Mouse (Mus musculus): Measurements from ENCODE around the gene Rbm47.

Gene Rbm47

GRCm38 (mm10) chr5:66124931-66125330, 48.0 kb downstream of the Rbm47 start:
- no peak for DNase-seq (ENCODE audit: low spot score)

- DNase-seq (ENCODE audit: low spot score) = no peak
Measured at GRCm38 (mm10) chr5:66124089-66124400, 48.9 kb downstream of the Rbm47 start.

GRCm38 (mm10) chr5:66123295-66124088, 49.4 kb downstream of the Rbm47 start:
- DNase-seq (ENCODE audit: low spot score) = no peak

GRCm38 (mm10) chr5:66121255-66121654, 51.7 kb downstream of the Rbm47 start:
- no peak for DNase-seq (ENCODE audit: low spot score)

- no peak for DNase-seq (ENCODE audit: low spot score)
Measured at GRCm38 (mm10) chr5:66114751-66115150, 58.2 kb downstream of the Rbm47 start.

- no peak for DNase-seq (ENCODE audit: low spot score)
Measured at GRCm38 (mm10) chr5:66114208-66114607, 58.7 kb downstream of the Rbm47 start.

GRCm38 (mm10) chr5:66112059-66112458, 60.9 kb downstream of the Rbm47 start:
- no peak for DNase-seq (ENCODE audit: low spot score)

GRCm38 (mm10) chr5:66106372-66106771, 66.5 kb downstream of the Rbm47 start:
- no peak for DNase-seq (ENCODE audit: low spot score)

- DNase-seq (ENCODE audit: low spot score) = no peak
Measured at GRCm38 (mm10) chr5:66105946-66106345, 67.0 kb downstream of the Rbm47 start.

GRCm38 (mm10) chr5:66105366-66105765, 67.6 kb downstream of the Rbm47 start:
- no peak for DNase-seq (ENCODE audit: low spot score)

- no peak for DNase-seq (ENCODE audit: low spot score)
Measured at GRCm38 (mm10) chr5:66103386-66103785, 69.5 kb downstream of the Rbm47 start.

- no peak for DNase-seq (ENCODE audit: low spot score)
Measured at GRCm38 (mm10) chr5:66102821-66103220, 70.1 kb downstream of the Rbm47 start.

- no peak for DNase-seq (ENCODE audit: low spot score)
Measured at GRCm38 (mm10) chr5:66101577-66101976, 71.3 kb downstream of the Rbm47 start.

GRCm38 (mm10) chr5:66100322-66100721, 72.6 kb downstream of the Rbm47 start:
- no peak for DNase-seq (ENCODE audit: low spot score)

- no peak for DNase-seq (ENCODE audit: low spot score)
Measured at GRCm38 (mm10) chr5:66098094-66098871, 74.6 kb downstream of the Rbm47 start.

GRCm38 (mm10) chr5:66096081-66096480, 76.8 kb downstream of the Rbm47 start:
- DNase-seq (ENCODE audit: low spot score) = no peak

- DNase-seq (ENCODE audit: low spot score) = no peak
Measured at GRCm38 (mm10) chr5:66095166-66095565, 77.8 kb downstream of the Rbm47 start.

GRCm38 (mm10) chr5:66090037-66090436, 82.9 kb downstream of the Rbm47 start:
- DNase-seq (ENCODE audit: low spot score) = no peak

- DNase-seq (ENCODE audit: low spot score) = no peak
Measured at GRCm38 (mm10) chr5:66089600-66089999, 83.3 kb downstream of the Rbm47 start.

GRCm38 (mm10) chr5:66088902-66089295, 84.0 kb downstream of the Rbm47 start:
- no peak for DNase-seq (ENCODE audit: low spot score)

- no peak for DNase-seq (ENCODE audit: low spot score)
Measured at GRCm38 (mm10) chr5:66088247-66088901, 84.5 kb downstream of the Rbm47 start.

GRCm38 (mm10) chr5:66086952-66087351, 86.0 kb downstream of the Rbm47 start:
- no peak for DNase-seq (ENCODE audit: low spot score)

- DNase-seq (ENCODE audit: low spot score) = no peak
Measured at GRCm38 (mm10) chr5:66086304-66086703, 86.6 kb downstream of the Rbm47 start.

All from ovary, postnatal 10 days (tissue).